Mouse (Mus musculus): Measurements from ENCODE around the gene Higd1c.

DNA sequence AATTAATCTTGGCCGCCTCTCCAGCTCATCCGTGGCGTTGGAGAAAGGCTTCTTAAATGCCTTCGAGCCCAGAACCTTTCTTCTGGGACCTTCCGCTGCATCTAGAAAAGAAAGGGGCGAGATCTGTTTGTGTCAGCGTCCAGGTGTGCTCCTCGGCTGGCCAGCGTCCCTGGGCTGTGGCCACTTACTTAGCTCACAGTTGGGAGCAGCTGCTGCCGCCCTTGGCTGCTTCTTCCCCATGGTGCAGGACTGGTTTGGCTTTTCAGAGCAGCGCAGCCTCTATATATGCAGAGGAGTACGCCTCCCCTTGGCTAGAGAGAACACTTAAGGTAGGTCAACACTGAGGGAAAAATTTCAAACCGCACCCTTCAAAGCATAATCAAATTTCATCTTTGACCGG, 59.6 kb downstream of the Higd1c start:
- no peak for TF ChIP-seq CTCF (IDR thresholded peaks at IDR 0.05; ENCODE audit: low read depth, low read length)
- TF ChIP-seq POLR2A (IDR thresholded peaks at IDR 0.05; ENCODE audit: insufficient read depth, low read length): no peak
- no peak for TF ChIP-seq EP300 (IDR thresholded peaks at IDR 0.05; ENCODE audit: insufficient read depth, low read depth, low read length)

Measured in ES-Bruce4 (cell line).